Mouse (Mus musculus) gastrocnemius, postnatal 4 days (tissue): Measurements from ENCODE around the gene Tie1. TPM values are rescaled to one million over a fixed set of nuclear protein-coding genes. Genes with fewer than 3 reads are reported as not detected.
"Not testable (repeated sequence)": the region's sequence is repeated elsewhere in the genome, so short reads cannot be mapped to it uniquely, and the experiment has no call there.

Source experiments
- DNase-seq, 2 experiments: peaks; one replicate each; pipeline ENCODE4 v3.0.0; 2021 to 2022; ENCODE audit warnings: low spot score in 2 of 2, mixed read lengths in 2 of 2
- long read RNA-seq, 2 experiments: library from polyadenylated mRNA; stranded (forward); transcript quantifications; one replicate each; pipeline ENCODE4 v2.0.0; 2021
- total RNA-seq, 2 experiments: library from RNA; stranded (reverse); gene quantifications; 2 replicates each; pipeline ENCODE4 v1.2.3; 2021

Tie1 gene
- total RNA-seq: 10 to 100 TPM; 41.5 to 44.1 TPM
- long read RNA-seq, experiment 1, full-length matches to known transcripts: 32 of 46 reads
- long read RNA-seq, experiment 1, partial matches to known transcripts: 5 of 46 reads
- long read RNA-seq, experiment 1, other reads (novel, unspliced or antisense): 9 of 46 reads
- long read RNA-seq, experiment 2, full-length matches to known transcripts: 49 of 82 reads
- long read RNA-seq, experiment 2, partial matches to known transcripts: 22 of 82 reads
- long read RNA-seq, experiment 2, other reads (novel, unspliced or antisense): 11 of 82 reads

DNA sequence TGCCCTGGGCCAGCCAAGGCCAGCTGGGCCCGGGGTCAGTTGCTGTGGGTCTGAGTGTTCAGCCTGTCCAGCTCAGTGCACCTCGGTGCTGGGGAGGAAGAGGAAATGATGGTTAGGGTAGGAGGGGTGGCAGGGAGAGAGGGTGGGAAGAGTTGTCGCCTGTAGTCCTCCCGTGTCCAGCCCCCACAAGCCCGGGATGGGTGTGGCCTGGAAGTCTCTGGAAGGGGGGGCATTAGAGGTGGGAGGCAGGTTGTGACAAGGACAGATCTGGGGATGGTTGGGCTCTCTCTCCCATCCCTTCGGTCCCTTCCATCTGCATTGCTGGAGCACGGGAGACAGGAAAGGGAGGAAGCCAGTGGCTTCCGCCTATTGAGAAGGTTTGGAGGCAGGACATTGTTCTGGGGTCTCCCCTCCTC, at the start of gene Tie1:
Tie1 (minus strand) TSS at position 345 of the 416 bp plus-strand sequence.
- no peak for DNase-seq

DNA sequence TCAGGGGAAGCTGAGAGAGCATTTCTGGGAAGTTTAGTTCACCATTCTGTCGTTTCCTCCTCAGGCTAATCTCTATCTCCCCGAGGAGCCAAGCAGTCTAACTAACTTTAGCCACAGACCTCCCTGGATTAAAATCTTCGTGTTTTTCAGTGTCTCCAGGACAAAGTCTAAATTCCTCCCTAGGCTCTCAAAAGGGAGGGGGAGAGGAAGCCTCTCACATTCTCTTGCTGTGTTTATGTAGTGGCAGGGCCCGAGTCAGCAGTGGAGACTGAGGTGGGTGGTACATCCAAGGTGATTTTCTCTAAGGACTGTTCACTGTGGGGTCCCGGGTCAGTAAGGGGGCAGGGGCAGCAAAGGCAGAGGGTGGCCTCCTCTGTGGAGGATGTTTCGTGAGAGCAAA, 47.9 kb upstream of the Tie1 start:
- DNase-seq: no peak

GRCm38 (mm10) chr4:118535610-118536009, 45.7 kb upstream of the Tie1 start:
- no peak for DNase-seq

- DNase-seq: no peak
Measured at GRCm38 (mm10) chr4:118533605-118534004, 43.7 kb upstream of the Tie1 start.

DNA sequence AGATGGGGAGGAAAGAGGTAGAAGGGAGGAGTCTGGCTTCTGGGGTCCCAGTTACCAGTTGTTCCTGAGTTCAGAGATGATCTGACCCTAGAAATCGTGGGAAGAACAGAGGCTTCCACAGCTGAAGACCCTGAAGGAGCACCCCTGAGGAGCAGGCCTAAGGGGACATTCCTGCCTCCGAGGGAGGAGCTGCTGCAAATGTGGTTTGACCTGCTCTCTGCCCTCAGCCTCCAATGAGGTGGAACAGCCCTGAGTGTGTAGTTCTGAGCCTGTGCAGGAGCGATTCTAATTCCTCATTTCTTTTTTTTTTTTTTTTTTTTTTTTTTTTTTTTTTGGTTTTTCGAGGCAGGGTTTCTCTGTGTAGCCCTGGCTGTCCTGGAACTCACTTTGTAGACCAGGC, 43.3 kb upstream of the Tie1 start:
- no peak for DNase-seq

DNA sequence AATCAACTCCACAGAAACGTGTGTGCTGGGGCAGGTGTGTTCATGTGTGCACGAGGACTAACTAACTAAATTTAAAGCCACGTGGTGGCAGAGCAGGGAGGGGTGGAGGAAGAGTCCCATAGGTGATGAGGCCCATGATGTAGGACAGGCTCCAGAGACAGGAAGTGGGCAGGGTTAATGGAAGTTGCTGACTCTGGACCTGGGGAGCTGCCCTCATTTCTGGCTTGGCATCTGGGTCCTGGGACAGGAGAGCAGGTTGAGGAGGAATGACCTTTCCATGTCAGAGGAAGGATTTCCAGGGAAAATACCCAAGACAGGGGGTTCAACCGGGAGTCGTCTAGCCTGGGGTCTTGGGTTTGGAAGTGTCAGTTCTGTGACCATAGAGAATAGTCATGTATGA, 42.8 kb upstream of the Tie1 start:
- no peak for DNase-seq

GRCm38 (mm10) chr4:118527720-118528119, 37.9 kb upstream of the Tie1 start:
- DNase-seq: no peak

- DNase-seq: no peak
Measured at GRCm38 (mm10) chr4:118527335-118527681, 37.4 kb upstream of the Tie1 start.

DNA sequence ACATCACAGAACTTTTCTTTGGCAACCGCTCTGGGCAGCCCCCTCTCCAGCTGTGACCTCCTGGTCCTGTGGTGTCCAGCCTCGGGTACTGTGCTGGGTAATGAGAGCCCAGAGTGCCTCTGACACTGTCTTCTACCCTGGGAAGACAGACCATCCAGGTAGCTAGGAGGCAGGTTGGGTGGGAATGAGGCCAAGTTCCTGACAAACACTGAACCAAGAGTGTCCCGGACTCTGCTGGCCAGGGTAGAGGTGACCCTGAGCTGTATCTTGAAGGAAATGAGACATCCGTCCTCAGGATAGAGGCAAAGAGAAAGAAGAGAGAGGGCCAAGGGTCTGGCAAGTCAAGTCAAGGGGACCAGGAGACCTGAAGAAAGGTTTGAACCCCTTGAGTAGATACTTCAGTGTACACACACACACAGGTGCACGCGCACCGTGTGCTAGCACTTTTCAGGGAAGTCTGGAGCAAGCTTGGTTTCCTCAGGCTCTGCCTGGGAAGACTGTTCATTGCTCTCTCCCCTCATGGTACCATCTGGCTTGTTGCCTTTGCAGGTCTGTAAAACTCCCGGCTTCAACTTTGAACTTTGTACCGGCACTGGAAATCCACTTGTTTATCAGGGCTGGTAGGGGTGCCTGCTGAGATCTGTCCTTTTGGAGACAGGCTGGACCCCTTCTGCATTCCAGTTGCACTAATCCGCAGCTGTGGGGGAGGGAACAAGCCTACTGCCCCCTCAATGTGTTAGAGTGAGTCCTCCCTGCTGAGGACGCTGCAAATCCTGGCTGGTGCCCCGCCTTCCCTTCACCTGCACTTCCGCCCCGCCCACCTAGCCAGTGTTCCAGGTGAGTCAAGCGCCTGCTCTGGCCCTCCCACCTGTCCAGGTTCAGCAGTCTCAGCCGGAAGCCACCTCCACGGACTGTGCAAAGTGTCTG, 36.8 kb upstream of the Tie1 start, which contains the start of gene 2610528J11Rik:
2610528J11Rik (plus strand) TSS at position 592 of the 927 bp plus-strand sequence.
- DNase-seq: no peak

- no peak for DNase-seq
Measured at GRCm38 (mm10) chr4:118525779-118526178, 35.9 kb upstream of the Tie1 start.

- no peak for DNase-seq
Measured at GRCm38 (mm10) chr4:118523976-118524375, 34.1 kb upstream of the Tie1 start.

DNA sequence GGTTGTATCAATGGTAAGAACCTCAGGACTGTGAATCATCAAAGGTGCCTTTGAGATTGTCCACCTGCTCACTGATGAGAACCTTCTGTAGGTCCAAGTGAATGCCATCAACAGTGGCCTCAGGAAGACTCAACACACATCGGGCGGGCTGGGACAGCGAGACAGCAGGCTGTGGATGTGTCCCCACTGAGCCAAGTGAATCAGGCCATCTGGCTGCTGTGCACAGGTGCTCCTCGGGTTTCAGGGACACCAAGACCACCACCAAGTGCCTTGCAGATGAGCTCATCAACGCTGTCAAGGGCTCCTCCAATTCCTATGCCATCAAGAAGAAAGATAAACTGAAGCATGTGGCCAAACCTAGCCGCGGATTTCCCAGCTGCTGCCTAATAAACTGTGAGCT, 32.4 kb upstream of the Tie1 start:
- DNase-seq: no peak

GRCm38 (mm10) chr4:118518208-118518607, 28.3 kb upstream of the Tie1 start:
- no peak for DNase-seq

- DNase-seq: no peak
Measured at GRCm38 (mm10) chr4:118517497-118518146, 27.8 kb upstream of the Tie1 start.

- no peak for DNase-seq
Measured at GRCm38 (mm10) chr4:118516699-118517496, 27.0 kb upstream of the Tie1 start.

- no peak for DNase-seq
Measured at GRCm38 (mm10) chr4:118509050-118509449, 19.2 kb upstream of the Tie1 start.

- not testable (repeated sequence) for DNase-seq
Measured at GRCm38 (mm10) chr4:118507171-118507570, 17.3 kb upstream of the Tie1 start.

- no peak for DNase-seq
Measured at GRCm38 (mm10) chr4:118505551-118505950, 15.7 kb upstream of the Tie1 start.

- DNase-seq: no peak
Measured at GRCm38 (mm10) chr4:118500792-118501191, 10.9 kb upstream of the Tie1 start.

- no peak for DNase-seq
Measured at GRCm38 (mm10) chr4:118500171-118500724, 10.4 kb upstream of the Tie1 start.

GRCm38 (mm10) chr4:118490461-118490860, 600 bp upstream of the Tie1 start:
- DNase-seq: no peak
